Mouse (Mus musculus) liver, embryonic 14.5 days (tissue): ENCODE measurements around the gene Btbd9. TPM values are rescaled to one million over a fixed set of nuclear protein-coding genes. Genes with fewer than 3 reads are reported as not detected.

Experiments used
- ATAC-seq: fragments of 200-750 bp; cut with Nextera tagmentation; 2 replicates; pipeline ENCODE4 v1.8.0; 2017; ENCODE audit warnings: moderate number of reproducible peaks, mild to moderate bottlenecking, moderate library complexity; ENCODE audit not compliant: insufficient read depth
- DNase-seq, 3 experiments: peaks; one replicate each; pipeline ENCODE4 v3.0.0-alpha.2; 2012 to 2013; ENCODE audit warnings: low read depth in 3 of 3, low spot score in 3 of 3
- H3K27ac ChIP-seq: fragments of 300-500 bp; sonication (generic); 2 replicates; pipeline ENCODE4 v1.5.1; 2014; ENCODE audit warnings: moderate library complexity, mild to moderate bottlenecking, control low read depth, inconsistent platforms
- H3K27me3 ChIP-seq: fragments of 300-500 bp; sonication (generic); 2 replicates; pipeline ENCODE4 v1.6.1; 2014; ENCODE audit warnings: mild to moderate bottlenecking, low read length, moderate library complexity; ENCODE audit not compliant: control insufficient read depth, insufficient read depth
- H3K36me3 ChIP-seq: fragments of 300-500 bp; sonication (generic); replicated peaks from 2 replicates; pipeline ENCODE4 v1.6.1; 2014; ENCODE audit warnings: low read depth; ENCODE audit not compliant: control insufficient read depth, insufficient read depth
- H3K4me1 ChIP-seq, 2 experiments: fragments of 200-500 bp in 1 of 2; fragments of 300-500 bp in 1 of 2; sonication (generic) in 1 of 2; replicated peaks; 2 replicates each; pipeline ENCODE4 v1.6.1; 2012 to 2014; ENCODE audit warnings: antibody characterized with exemption in 1 of 2, inconsistent platforms in 1 of 2, low read length in 1 of 2; ENCODE audit not compliant: control insufficient read depth in 2 of 2, insufficient read depth in 2 of 2
- H3K4me2 ChIP-seq: fragments of 300-500 bp; sonication (generic); 2 replicates; pipeline ENCODE4 v1.6.1; 2014; ENCODE audit warnings: low read depth, mild to moderate bottlenecking, control low read depth, moderate library complexity
- H3K4me3 ChIP-seq, 2 experiments: fragments of 200-500 bp in 1 of 2; fragments of 300-500 bp in 1 of 2; sonication (generic) in 1 of 2; 2 replicates each; pipeline ENCODE4 v1.5.1; 2012 to 2014; ENCODE audit warnings: low read depth in 2 of 2, low read length in 2 of 2, mild to moderate bottlenecking in 2 of 2, control low read depth in 1 of 2, inconsistent platforms in 1 of 2, moderate library complexity in 1 of 2; ENCODE audit not compliant: insufficient read depth in 1 of 2
- H3K9ac ChIP-seq: fragments of 300-500 bp; sonication (generic); replicated peaks from 2 replicates; pipeline ENCODE4 v1.6.1; 2014; ENCODE audit warnings: mild to moderate bottlenecking, control low read depth, moderate library complexity
- H3K9me3 ChIP-seq: fragments of 300-500 bp; sonication (generic); 2 replicates; pipeline ENCODE4 v1.6.1; 2016; ENCODE audit warnings: low read length, mixed read lengths; ENCODE audit not compliant: control insufficient read depth
- CTCF ChIP-seq: IDR thresholded peaks from 2 replicates; pipeline ENCODE4 v1.5.1; 2016; ENCODE audit warnings: antibody characterized with exemption, low read depth, control low read depth
- EP300 ChIP-seq: IDR thresholded peaks from 2 replicates; pipeline ENCODE4 v1.6.1; 2016; ENCODE audit warnings: antibody characterized with exemption, low read depth
- WGBS: fragments of 180-500 bp; shearing (Covaris S2); extraction: QIAGEN DNeasy Blood & Tissue Kit; methylation state at CpG from one replicate; pipeline ENCODE4 v1.1.7; 2014; ENCODE audit not compliant: insufficient replicate concordance; 5-methylcytosine and 5-hydroxymethylcytosine counted together
- polyA plus RNA-seq, 2 experiments: library from polyadenylated mRNA; depleted of rRNA in 1 of 2; stranded (reverse) in 1 of 2; unstranded in 1 of 2; fragments of >200 nt; fragmentation: Nextera tagmentation in 1 of 2; extraction: Ambion mirVana in 1 of 2; gene quantifications; 2 replicates each; pipeline versions ENCODE4 v1.2.1 to v1.2.3; 2012 to 2014

Gene Btbd9
- polyA plus RNA-seq, 2 experiments, result 2.7 to 9.6 TPM

- Histone ChIP-seq H3K4me3 (no peak overlapping the region), H3K9me3 (no peaks in the 10 kb centered on the region), H3K27ac (no peak overlapping the region), H3K4me1 (no peaks in the 10 kb centered on the region), H3K4me2 (no peak overlapping the region), H3K36me3 (no peaks in the 10 kb centered on the region), H3K27me3 (no peaks in the 10 kb centered on the region), H3K9ac (no peak overlapping the region)
- DNase-seq, result no peak
- ATAC-seq, result no peak
- 60% methylated on average over 2 of the region's 2 CpGs for WGBS
- TF ChIP-seq EP300 (no peak), CTCF (no peak)
Observed at GRCm38 (mm10) chr17:30533098-30533497, 43.2 kb downstream of the Btbd9 start.

- no peak for ATAC-seq
- no peak for TF ChIP-seq CTCF
- TF ChIP-seq EP300, result no peak
- WGBS, result 61% methylated on average over 4 of the region's 4 CpGs
Observed at GRCm38 (mm10) chr17:30530542-30530940, 45.7 kb downstream of the Btbd9 start.

GRCm38 (mm10) chr17:30529632-30530541 lies 46.4 kb downstream of the Btbd9 start:
- DNase-seq (no peak), ATAC-seq (no peak)
- H3K27me3 ChIP-seq, result no peaks in the 10 kb centered on the region
- 71% methylated on average over 12 of the region's 12 CpGs for WGBS
- no peak for TF ChIP-seq CTCF
- TF ChIP-seq EP300, result no peak
- no peaks in the 10 kb centered on the region for H3K9me3 ChIP-seq
- no peak overlapping the region for H3K9ac ChIP-seq
- no peak overlapping the region for H3K4me2 ChIP-seq
- no peaks in the 10 kb centered on the region for H3K36me3 ChIP-seq
- H3K4me3 ChIP-seq, result no peak overlapping the region
- no peak overlapping the region for H3K27ac ChIP-seq
- no peaks in the 10 kb centered on the region for H3K4me1 ChIP-seq

More at GRCm38 (mm10) chr17:30530542-30530940, 45.7 kb downstream of the Btbd9 start:
- no peaks in the 10 kb centered on the region for H3K36me3 ChIP-seq
- no peaks in the 10 kb centered on the region for H3K4me1 ChIP-seq
- no peak for DNase-seq
- no peak overlapping the region for H3K27ac ChIP-seq
- no peaks in the 10 kb centered on the region for H3K27me3 ChIP-seq
- no peaks in the 10 kb centered on the region for H3K9me3 ChIP-seq
- H3K4me3 ChIP-seq, result no peak overlapping the region
- no peak overlapping the region for H3K4me2 ChIP-seq
- no peak overlapping the region for H3K9ac ChIP-seq

- WGBS, result 52% methylated on average over 6 of the region's 6 CpGs
- no peak for ATAC-seq
Observed at GRCm38 (mm10) chr17:30525405-30526295, 50.6 kb downstream of the Btbd9 start.

GRCm38 (mm10) chr17:30524451-30524850 lies 51.8 kb downstream of the Btbd9 start:
- WGBS, result 56% methylated on average over 7 of the region's 7 CpGs
- TF ChIP-seq CTCF (no peak), EP300 (no peak)
- H3K9me3 ChIP-seq, result no peaks in the 10 kb centered on the region
- ATAC-seq, result no peak
- H3K36me3 ChIP-seq, result no peaks in the 10 kb centered on the region
- no peak overlapping the region for H3K27ac ChIP-seq
- no peak overlapping the region for H3K9ac ChIP-seq
- no peak for DNase-seq
- H3K27me3 ChIP-seq, result no peaks in the 10 kb centered on the region
- H3K4me2 ChIP-seq, result no peak overlapping the region
- H3K4me1 ChIP-seq, result peaks cover 0 to 5% of the 10 kb centered on the region in 2 experiments; a peak in 1 of 4 replicates
- H3K4me3 ChIP-seq, result no peak overlapping the region

More at GRCm38 (mm10) chr17:30525405-30526295, 50.6 kb downstream of the Btbd9 start:
- Histone ChIP-seq H3K36me3 (no peaks in the 10 kb centered on the region), H3K27me3 (no peaks in the 10 kb centered on the region), H3K27ac (no peak overlapping the region), H3K4me1 (peaks cover 0 to 5% of the 10 kb centered on the region in 2 experiments; a peak in 1 of 4 replicates), H3K9me3 (no peaks in the 10 kb centered on the region), H3K4me3 (no peak overlapping the region), H3K4me2 (no peak overlapping the region), H3K9ac (no peak overlapping the region)
- TF ChIP-seq CTCF, result no peak
- TF ChIP-seq EP300, result no peak
- DNase-seq, result no peak
